Mouse (Mus musculus): ENCODE data around the gene Cep97. TPM values are rescaled to one million over a fixed set of nuclear protein-coding genes. Genes with fewer than 3 reads are reported as not detected.

The Cep97 gene
- total and polyA plus RNA-seq, 2 experiments from 2014 or later = 6.8 to 7.7 TPM

GRCm38 (mm10) chr16:55894893-55895650, 39.6 kb downstream of the Cep97 start, which contains the start of gene Nxpe3:
Gene Nxpe3 (minus strand): TSS chr16:55895285.
- ATAC-seq (ENCODE audit: low FRiP score) (peak; percentile 97), DNase-seq (ENCODE audit: low spot score) (peak; percentile 89)
- H3K9me3 ChIP-seq (ENCODE audit: low read length) = no peaks in the 10 kb centered on the region
- no peak for TF ChIP-seq CTCF (IDR thresholded peaks at IDR 0.05)
- peaks cover 9% of the 10 kb centered on the region; the same call in 1 of the 2 replicates for H3K4me1 ChIP-seq (ENCODE audit: insufficient read depth, low read length)
- peak within 1 kb of the TSS; percentile 76 for H3K4me3 ChIP-seq (ENCODE audit: low read depth, low read length)
- H3K9ac ChIP-seq (replicated peaks; ENCODE audit: low read length, poor library complexity, severe bottlenecking) = peak within 1 kb of the TSS; percentile 81
- H3K27ac ChIP-seq (ENCODE audit: low read depth, low read length) = peak within 1 kb of the TSS; percentile 85
- no peaks in the 10 kb centered on the region for H3K36me3 ChIP-seq (ENCODE audit: insufficient read depth, low read length)
- 0% methylated on average over 57 of the region's 74 CpGs for WGBS
- H3K27me3 ChIP-seq (ENCODE audit: insufficient read depth, low read length) = no peaks in the 10 kb centered on the region
- H3K4me2 ChIP-seq (ENCODE audit: low read depth, low read length, poor library complexity, severe bottlenecking) = peak within 1 kb of the TSS; percentile 82

- WGBS = 0% methylated on average over 4 of the region's 4 CpGs
- no peaks in the 10 kb centered on the region for H3K9me3 ChIP-seq (ENCODE audit: low read length)
- H3K9ac ChIP-seq (replicated peaks; ENCODE audit: low read length, poor library complexity, severe bottlenecking) = peak overlapping the region; percentile 81
- H3K4me2 ChIP-seq (ENCODE audit: low read depth, low read length, poor library complexity, severe bottlenecking) = peak overlapping the region; percentile 82
- ATAC-seq (ENCODE audit: low FRiP score) (no peak), DNase-seq (ENCODE audit: low spot score) (peak; percentile 12)
- peak overlapping the region; percentile 76 for H3K4me3 ChIP-seq (ENCODE audit: low read depth, low read length)
- no peaks in the 10 kb centered on the region for H3K36me3 ChIP-seq (ENCODE audit: insufficient read depth, low read length)
- no peak for TF ChIP-seq CTCF (IDR thresholded peaks at IDR 0.05)
- H3K27me3 ChIP-seq (ENCODE audit: insufficient read depth, low read length) = no peaks in the 10 kb centered on the region
- peaks cover 9% of the 10 kb centered on the region; the same call in 1 of the 2 replicates for H3K4me1 ChIP-seq (ENCODE audit: insufficient read depth, low read length)
- peak overlapping the region; percentile 85 for H3K27ac ChIP-seq (ENCODE audit: low read depth, low read length)
Observed at GRCm38 (mm10) chr16:55894536-55894892, 40.1 kb downstream of the Cep97 start.

GRCm38 (mm10) chr16:55893410-55894107, 41.1 kb downstream of the Cep97 start:
- ATAC-seq (ENCODE audit: low FRiP score) = no peak
- 86% methylated on average over 8 of the region's 8 CpGs for WGBS
- Histone ChIP-seq H3K9me3 (ENCODE audit: low read length) (no peaks in the 10 kb centered on the region), H3K9ac (replicated peaks; ENCODE audit: low read length, poor library complexity, severe bottlenecking) (no peak overlapping the region), H3K4me2 (ENCODE audit: low read depth, low read length, poor library complexity, severe bottlenecking) (peak overlapping the region; percentile 82), H3K4me3 (ENCODE audit: low read depth, low read length) (no peak overlapping the region), H3K36me3 (ENCODE audit: insufficient read depth, low read length) (no peaks in the 10 kb centered on the region), H3K27ac (ENCODE audit: low read depth, low read length) (no peak overlapping the region), H3K27me3 (ENCODE audit: insufficient read depth, low read length) (no peaks in the 10 kb centered on the region), H3K4me1 (ENCODE audit: insufficient read depth, low read length) (peaks cover 9% of the 10 kb centered on the region; the same call in 1 of the 2 replicates)
- DNase-seq (ENCODE audit: low spot score) = no peak
- TF ChIP-seq CTCF (IDR thresholded peaks at IDR 0.05) = no peak

- Histone ChIP-seq H3K4me1 (ENCODE audit: insufficient read depth, low read length) (peaks cover 9% of the 10 kb centered on the region; the same call in 1 of the 2 replicates), H3K4me3 (ENCODE audit: low read depth, low read length) (no peak overlapping the region), H3K27ac (ENCODE audit: low read depth, low read length) (no peak overlapping the region), H3K9ac (replicated peaks; ENCODE audit: low read length, poor library complexity, severe bottlenecking) (no peak overlapping the region), H3K36me3 (ENCODE audit: insufficient read depth, low read length) (peaks cover 4% of the 10 kb centered on the region; the same call in 1 of the 2 replicates), H3K4me2 (ENCODE audit: low read depth, low read length, poor library complexity, severe bottlenecking) (no peak overlapping the region), H3K9me3 (ENCODE audit: low read length) (no peaks in the 10 kb centered on the region), H3K27me3 (ENCODE audit: insufficient read depth, low read length) (no peaks in the 10 kb centered on the region)
- ATAC-seq (ENCODE audit: low FRiP score) (no peak), DNase-seq (ENCODE audit: low spot score) (no peak)
- WGBS = 83% methylated on average over 6 of the region's 7 CpGs
- no peak for TF ChIP-seq CTCF (IDR thresholded peaks at IDR 0.05)
Observed at GRCm38 (mm10) chr16:55892484-55892883, 42.2 kb downstream of the Cep97 start.

- Histone ChIP-seq H3K27ac (ENCODE audit: low read depth, low read length) (no peak overlapping the region), H3K9me3 (ENCODE audit: low read length) (no peaks in the 10 kb centered on the region), H3K4me2 (ENCODE audit: low read depth, low read length, poor library complexity, severe bottlenecking) (no peak overlapping the region), H3K27me3 (ENCODE audit: insufficient read depth, low read length) (no peaks in the 10 kb centered on the region), H3K4me3 (ENCODE audit: low read depth, low read length) (no peak overlapping the region), H3K9ac (replicated peaks; ENCODE audit: low read length, poor library complexity, severe bottlenecking) (no peak overlapping the region), H3K36me3 (ENCODE audit: insufficient read depth, low read length) (peaks cover 11% of the 10 kb centered on the region), H3K4me1 (ENCODE audit: insufficient read depth, low read length) (peaks cover 9% of the 10 kb centered on the region; the same call in 1 of the 2 replicates)
- WGBS = 97% methylated on average over 7 of the region's 7 CpGs
- no peak for TF ChIP-seq CTCF (IDR thresholded peaks at IDR 0.05)
- ATAC-seq (ENCODE audit: low FRiP score) = no peak
- no peak for DNase-seq (ENCODE audit: low spot score)
Observed at GRCm38 (mm10) chr16:55891346-55891745, 43.3 kb downstream of the Cep97 start.
